Mouse (Mus musculus) adrenal gland, adult (tissue): ENCODE measurements around the gene Zc3h10.
"Not testable (repeated sequence)": the region's sequence is repeated elsewhere in the genome, so short reads cannot be mapped to it uniquely, and the experiment has no call there.

Experiments used
- DNase-seq, 2 experiments: peaks; one replicate each; pipeline ENCODE4 v3.0.0; 2022 to 2023; ENCODE audit warnings: low spot score in 1 of 2; ENCODE audit not compliant: inconsistent age in 2 of 2

The Zc3h10 gene

GRCm38 (mm10) chr10:128498590-128498989, 49.0 kb downstream of the Zc3h10 start, which contains the start of gene Myl6b:
Myl6b (minus strand) TSS chr10:128498685.
- peak; percentile 98 to 99 for DNase-seq

GRCm38 (mm10) chr10:128497134-128497737, 50.3 kb downstream of the Zc3h10 start:
- DNase-seq, result peak; percentile 37 to 57

- DNase-seq, result peak in 1 of 2 experiments; percentile 44
These were observed 51.0 kb downstream of the Zc3h10 start for GRCm38 (mm10) chr10:128496509-128497077.

- DNase-seq, result no peak
These were observed 51.7 kb downstream of the Zc3h10 start for GRCm38 (mm10) chr10:128495903-128496302.

- DNase-seq, result peak in 1 of 2 experiments; percentile 7
These were observed 52.3 kb downstream of the Zc3h10 start for GRCm38 (mm10) chr10:128495270-128495669.

GRCm38 (mm10) chr10:128494667-128495245, 52.8 kb downstream of the Zc3h10 start:
- no peak for DNase-seq

GRCm38 (mm10) chr10:128493695-128494666, 53.6 kb downstream of the Zc3h10 start, which contains the start of gene Myl6:
Myl6 (minus strand) TSS chr10:128494145.
- DNase-seq, result peak; percentile 98 to 99

GRCm38 (mm10) chr10:128493319-128493694, 54.3 kb downstream of the Zc3h10 start:
- DNase-seq, result no peak

- peak; percentile 75 to 88 for DNase-seq
These were observed 54.8 kb downstream of the Zc3h10 start for GRCm38 (mm10) chr10:128492633-128493311.

- not testable (repeated sequence) for DNase-seq
These were observed 55.5 kb downstream of the Zc3h10 start for GRCm38 (mm10) chr10:128492051-128492450.
